Mouse (Mus musculus) small intestine, adult 2 months (tissue): ENCODE measurements around the gene Sp2. TPM values are rescaled to one million over a fixed set of nuclear protein-coding genes. Genes with fewer than 3 reads are reported as not detected.

Source experiments
- H3K27ac ChIP-seq: fragments of 200-500 bp; 2 replicates; pipeline ENCODE4 v1.5.1; 2012; ENCODE audit warnings: low read depth, low read length, control low read depth, inconsistent platforms; ENCODE audit not compliant: insufficient read depth
- H3K27me3 ChIP-seq: fragments of 200-500 bp; 2 replicates; pipeline ENCODE4 v1.6.1; 2012; ENCODE audit warnings: mild to moderate bottlenecking, moderate library complexity, low read length, inconsistent platforms; ENCODE audit not compliant: control insufficient read depth, insufficient read depth
- H3K36me3 ChIP-seq: fragments of 200-500 bp; 2 replicates; pipeline ENCODE4 v1.6.1; 2012; ENCODE audit warnings: mild to moderate bottlenecking, low read length, control low read depth, inconsistent platforms; ENCODE audit not compliant: control insufficient read depth, insufficient read depth
- H3K4me1 ChIP-seq: fragments of 200-500 bp; 2 replicates; pipeline ENCODE4 v1.6.1; 2012; ENCODE audit warnings: low read length, inconsistent platforms, mixed read lengths; ENCODE audit not compliant: control insufficient read depth, insufficient read depth, insufficient read length
- H3K4me3 ChIP-seq: fragments of 200-500 bp; 2 replicates; pipeline ENCODE4 v1.5.1; 2012; ENCODE audit warnings: low read depth, mild to moderate bottlenecking, control low read depth, inconsistent platforms, low read length, moderate library complexity
- CTCF ChIP-seq: fragments of 200-500 bp; IDR thresholded peaks from 2 replicates; pipeline ENCODE4 v1.5.1; 2012; ENCODE audit warnings: low read depth, mild to moderate bottlenecking, control low read depth, inconsistent platforms, low read length, moderate library complexity, mixed read lengths; ENCODE audit not compliant: insufficient replicate concordance, insufficient read length; ENCODE audit errors: extremely low read depth
- POLR2A ChIP-seq: fragments of 200-500 bp; IDR thresholded peaks from 2 replicates; pipeline ENCODE4 v1.6.1; 2012; ENCODE audit warnings: low read depth, mild to moderate bottlenecking, control low read depth, inconsistent platforms, low read length, moderate library complexity
- WGBS: fragments of 180-500 bp; shearing (Covaris S2); methylation state at CpG from one replicate; pipeline ENCODE4 v1.1.7; 2018; 5-methylcytosine and 5-hydroxymethylcytosine counted together
- polyA plus RNA-seq: library from polyadenylated mRNA; depleted of rRNA; stranded (reverse); fragments of >200 nt; gene quantifications from 2 replicates; pipeline ENCODE4 v1.2.3, GENCODE M21; 2012; rRNA removed

The Sp2 gene
- 11.0 and 20.1 TPM in 2 replicates for polyA plus RNA-seq

- Histone ChIP-seq H3K4me1 (peaks cover 9% of the 10 kb centered on the region), H3K27ac (no peak within 1 kb of the TSS), H3K36me3 (no peaks in the 10 kb centered on the region), H3K27me3 (no peaks in the 10 kb centered on the region), H3K4me3 (no peak within 1 kb of the TSS)
- 71% methylated on average over 7 of the region's 7 CpGs for WGBS
- no peak for TF ChIP-seq POLR2A
Observed at GRCm38 (mm10) chr11:96982859-96983258, at the start of gene Sp2. Gene Sp2, minus strand, starts transcription at chr11:96982959.

- WGBS = 97% methylated on average over 4 of the region's 4 CpGs
- Histone ChIP-seq H3K36me3 (peaks cover 10% of the 10 kb centered on the region; the same call in 1 of the 2 replicates), H3K4me1 (peaks cover 8% of the 10 kb centered on the region), H3K27ac (no peak overlapping the region), H3K27me3 (no peaks in the 10 kb centered on the region), H3K4me3 (no peak overlapping the region)
- no peak for TF ChIP-seq POLR2A
- no peak for TF ChIP-seq CTCF
Observed at GRCm38 (mm10) chr11:97032499-97032898, 49.7 kb upstream of the Sp2 start.

GRCm38 (mm10) chr11:97031977-97032376 is 49.2 kb upstream of the Sp2 start:
- H3K27me3 ChIP-seq = no peaks in the 10 kb centered on the region
- H3K36me3 ChIP-seq = peaks cover 10% of the 10 kb centered on the region; the same call in 1 of the 2 replicates
- H3K4me1 ChIP-seq = peaks cover 8% of the 10 kb centered on the region
- no peak overlapping the region for H3K27ac ChIP-seq
- TF ChIP-seq POLR2A (no peak), CTCF (no peak)
- no peak overlapping the region for H3K4me3 ChIP-seq
- WGBS = 86% methylated on average over 12 of the region's 12 CpGs

- peak overlapping the region; percentile 87 for H3K4me3 ChIP-seq
Observed at GRCm38 (mm10) chr11:97030426-97030825, 47.7 kb upstream of the Sp2 start.

GRCm38 (mm10) chr11:97029686-97030417 is 47.1 kb upstream of the Sp2 start, which contains the start of gene Scrn2:
Gene Scrn2, plus strand, starts transcription at chr11:97029938.
- H3K27ac ChIP-seq = peak within 1 kb of the TSS; percentile 59
- peak within 1 kb of the TSS; percentile 87 for H3K4me3 ChIP-seq
- peaks cover 11% of the 10 kb centered on the region for H3K4me1 ChIP-seq
- under 1% methylated on average over 25 of the region's 25 CpGs for WGBS
- H3K36me3 ChIP-seq = peaks cover 10% of the 10 kb centered on the region; the same call in 1 of the 2 replicates
- H3K27me3 ChIP-seq = no peaks in the 10 kb centered on the region
- TF ChIP-seq POLR2A = peak; percentile 58
- TF ChIP-seq CTCF = peak; percentile 90; the same call in 1 of the 2 replicates

More at GRCm38 (mm10) chr11:97030426-97030825, 47.7 kb upstream of the Sp2 start:
- TF ChIP-seq CTCF (no peak), POLR2A (no peak)
- Histone ChIP-seq H3K27ac (no peak overlapping the region), H3K27me3 (no peaks in the 10 kb centered on the region), H3K4me1 (peaks cover 11% of the 10 kb centered on the region), H3K36me3 (peaks cover 10% of the 10 kb centered on the region; the same call in 1 of the 2 replicates)
- 10% methylated on average over 15 of the region's 15 CpGs for WGBS

GRCm38 (mm10) chr11:97025721-97026344 is 43.1 kb upstream of the Sp2 start:
- Histone ChIP-seq H3K36me3 (no peaks in the 10 kb centered on the region), H3K27me3 (peaks cover 10% of the 10 kb centered on the region)
- 6% methylated on average over 17 of the region's 17 CpGs for WGBS

GRCm38 (mm10) chr11:97024977-97025376 is 42.2 kb upstream of the Sp2 start:
- Histone ChIP-seq H3K4me3 (no peak overlapping the region), H3K27ac (no peak overlapping the region), H3K4me1 (peaks cover 11% of the 10 kb centered on the region), H3K36me3 (no peaks in the 10 kb centered on the region), H3K27me3 (peaks cover 13% of the 10 kb centered on the region)
- TF ChIP-seq CTCF (no peak), POLR2A (no peak)
- WGBS = 54% methylated on average over 10 of the region's 10 CpGs

More at GRCm38 (mm10) chr11:97025721-97026344, 43.1 kb upstream of the Sp2 start:
- TF ChIP-seq POLR2A (no peak), CTCF (peak; percentile 94)
- no peak overlapping the region for H3K27ac ChIP-seq
- H3K4me1 ChIP-seq = peaks cover 18% of the 10 kb centered on the region
- peak overlapping the region; percentile 40 for H3K4me3 ChIP-seq
